Mouse (Mus musculus): ENCODE results near the gene Lima1.

The Lima1 gene

GRCm38 (mm10) chr15:99818321-99819108, 56.7 kb downstream of the Lima1 start:
- in situ Hi-C loops (cut with MboI; ENCODE audit: low pct_unique_long_range_greater_than_20kb in 1 of 2, low sequenced_read_pairs in 2 of 2, unreplicated experiment in 1 of 2) = no loop called here

GRCm38 (mm10) chr15:99817343-99818235, 57.7 kb downstream of the Lima1 start:
- in situ Hi-C loops (cut with MboI; ENCODE audit: low pct_unique_long_range_greater_than_20kb in 1 of 2, low sequenced_read_pairs in 2 of 2, unreplicated experiment in 1 of 2) = no loop called here

- in situ Hi-C loops (cut with MboI; ENCODE audit: low pct_unique_long_range_greater_than_20kb in 1 of 2, low sequenced_read_pairs in 2 of 2, unreplicated experiment in 1 of 2) = no loop called here
Observed at GRCm38 (mm10) chr15:99815999-99816398, 59.3 kb downstream of the Lima1 start.

GRCm38 (mm10) chr15:99814554-99815260, 60.5 kb downstream of the Lima1 start:
- in situ Hi-C loops (cut with MboI; ENCODE audit: low pct_unique_long_range_greater_than_20kb in 1 of 2, low sequenced_read_pairs in 2 of 2, unreplicated experiment in 1 of 2) = no loop called here

GRCm38 (mm10) chr15:99813639-99814038, 61.6 kb downstream of the Lima1 start:
- in situ Hi-C loops (cut with MboI; ENCODE audit: low pct_unique_long_range_greater_than_20kb in 1 of 2, low sequenced_read_pairs in 2 of 2, unreplicated experiment in 1 of 2) = no loop called here

GRCm38 (mm10) chr15:99812097-99812496, 63.2 kb downstream of the Lima1 start:
- in situ Hi-C loops (cut with MboI; ENCODE audit: low pct_unique_long_range_greater_than_20kb in 1 of 2, low sequenced_read_pairs in 2 of 2, unreplicated experiment in 1 of 2) = no loop called here

- in situ Hi-C loops (cut with MboI; ENCODE audit: low pct_unique_long_range_greater_than_20kb in 1 of 2, low sequenced_read_pairs in 2 of 2, unreplicated experiment in 1 of 2) = no loop called here
Observed at GRCm38 (mm10) chr15:99807776-99808735, 67.2 kb downstream of the Lima1 start.

- in situ Hi-C loops (cut with MboI; ENCODE audit: low pct_unique_long_range_greater_than_20kb in 1 of 2, low sequenced_read_pairs in 2 of 2, unreplicated experiment in 1 of 2) = no loop called here
Observed at GRCm38 (mm10) chr15:99806171-99806570, 69.1 kb downstream of the Lima1 start.

- in situ Hi-C loops (cut with MboI; ENCODE audit: low pct_unique_long_range_greater_than_20kb in 1 of 2, low sequenced_read_pairs in 2 of 2, unreplicated experiment in 1 of 2) = no loop called here
Observed at GRCm38 (mm10) chr15:99805673-99806072, 69.6 kb downstream of the Lima1 start.

GRCm38 (mm10) chr15:99803186-99803644, 72.0 kb downstream of the Lima1 start:
- in situ Hi-C loops (cut with MboI; ENCODE audit: low pct_unique_long_range_greater_than_20kb in 1 of 2, low sequenced_read_pairs in 2 of 2, unreplicated experiment in 1 of 2) = no loop called here

- in situ Hi-C loops (cut with MboI; ENCODE audit: low pct_unique_long_range_greater_than_20kb in 1 of 2, low sequenced_read_pairs in 2 of 2, unreplicated experiment in 1 of 2) = no loop called here
Observed at GRCm38 (mm10) chr15:99801885-99802572, 73.2 kb downstream of the Lima1 start.

- in situ Hi-C loops (cut with MboI; ENCODE audit: low pct_unique_long_range_greater_than_20kb in 1 of 2, low sequenced_read_pairs in 2 of 2, unreplicated experiment in 1 of 2) = no loop called here
Observed at GRCm38 (mm10) chr15:99799706-99800105, 75.5 kb downstream of the Lima1 start.

- in situ Hi-C loops (cut with MboI; ENCODE audit: low pct_unique_long_range_greater_than_20kb in 1 of 2, low sequenced_read_pairs in 2 of 2, unreplicated experiment in 1 of 2) = no loop called here
Observed at GRCm38 (mm10) chr15:99797898-99798297, 77.4 kb downstream of the Lima1 start.

GRCm38 (mm10) chr15:99796735-99797134, 78.5 kb downstream of the Lima1 start:
- in situ Hi-C loops (cut with MboI; ENCODE audit: low pct_unique_long_range_greater_than_20kb in 1 of 2, low sequenced_read_pairs in 2 of 2, unreplicated experiment in 1 of 2) = no loop called here

- in situ Hi-C loops (cut with MboI; ENCODE audit: low pct_unique_long_range_greater_than_20kb in 1 of 2, low sequenced_read_pairs in 2 of 2, unreplicated experiment in 1 of 2) = no loop called here
Observed at GRCm38 (mm10) chr15:99796066-99796465, 79.2 kb downstream of the Lima1 start.

GRCm38 (mm10) chr15:99792221-99792815, 82.9 kb downstream of the Lima1 start:
- in situ Hi-C loops (cut with MboI; ENCODE audit: low pct_unique_long_range_greater_than_20kb in 1 of 2, low sequenced_read_pairs in 2 of 2, unreplicated experiment in 1 of 2) = no loop called here

- in situ Hi-C loops (cut with MboI; ENCODE audit: low pct_unique_long_range_greater_than_20kb in 1 of 2, low sequenced_read_pairs in 2 of 2, unreplicated experiment in 1 of 2) = no loop called here
Observed at GRCm38 (mm10) chr15:99791003-99791402, 84.3 kb downstream of the Lima1 start.

All from mouse embryonic stem cell (cell line).